Mouse (Mus musculus): ENCODE measurements around the gene Gm13889.

DNA sequence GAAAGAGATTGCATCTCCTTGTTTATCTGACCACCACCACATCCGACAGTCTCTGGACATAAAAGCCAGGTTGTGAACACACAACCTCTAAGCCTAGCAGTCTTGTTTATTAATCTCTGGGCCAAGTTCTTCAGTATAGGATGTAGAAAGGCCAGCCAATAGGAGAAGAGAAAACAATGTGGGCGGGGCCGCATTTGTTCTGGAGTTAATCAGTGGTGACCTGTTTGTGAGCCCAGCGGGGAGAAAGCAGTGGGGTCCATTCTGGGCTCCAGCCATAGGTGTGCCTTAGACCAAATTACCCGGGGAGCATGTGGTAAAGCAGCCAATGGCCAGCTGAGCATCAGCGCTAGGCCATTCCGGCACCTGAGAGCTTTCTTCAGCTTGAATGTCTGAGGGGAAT is 18.0 kb upstream of the Gm13889 start:
- TF ChIP-seq CTCF (IDR thresholded peaks at IDR 0.05; ENCODE audit: low read depth), result no peak
- TF ChIP-seq EP300 (IDR thresholded peaks at IDR 0.05; ENCODE audit: low read depth), result no peak

All from heart, postnatal 0 days (tissue).